Mouse (Mus musculus) midbrain, embryonic 16.5 days (tissue): ENCODE data around the gene 1700029H14Rik. TPM values are rescaled to one million over a fixed set of nuclear protein-coding genes. Genes with fewer than 3 reads are reported as not detected.

Experiments used
- ATAC-seq: fragments of 200-750 bp; cut with Nextera tagmentation; 2 replicates; pipeline ENCODE4 v1.8.0; 2017; ENCODE audit warnings: moderate TSS enrichment
- H3K27ac ChIP-seq: fragments of 300-500 bp; sonication (generic); 2 replicates; pipeline ENCODE4 v1.5.1; 2014; ENCODE audit warnings: mild to moderate bottlenecking, low read length, mixed read lengths
- H3K27me3 ChIP-seq: fragments of 300-500 bp; sonication (generic); 2 replicates; pipeline ENCODE4 v1.6.1; 2014; ENCODE audit warnings: low read depth, low read length, mixed read lengths; ENCODE audit not compliant: control insufficient read depth, insufficient read depth
- H3K36me3 ChIP-seq: fragments of 300-500 bp; sonication (generic); 2 replicates; pipeline ENCODE4 v1.6.1; 2014; ENCODE audit warnings: mild to moderate bottlenecking, low read length, moderate library complexity, mixed read lengths; ENCODE audit not compliant: control insufficient read depth, insufficient read depth
- H3K4me1 ChIP-seq: fragments of 300-500 bp; sonication (generic); 2 replicates; pipeline ENCODE4 v1.6.1; 2014; ENCODE audit warnings: mild to moderate bottlenecking, low read length, mixed read lengths; ENCODE audit not compliant: control insufficient read depth, insufficient read depth
- H3K4me2 ChIP-seq: fragments of 300-500 bp; sonication (generic); 2 replicates; pipeline ENCODE4 v1.6.1; 2014; ENCODE audit warnings: mild to moderate bottlenecking, low read length, mixed read lengths
- H3K4me3 ChIP-seq: fragments of 300-500 bp; sonication (generic); 2 replicates; pipeline ENCODE4 v1.5.1; 2014; ENCODE audit warnings: low read depth, mild to moderate bottlenecking, low read length, moderate library complexity, mixed read lengths
- H3K9ac ChIP-seq: fragments of 300-500 bp; sonication (generic); 2 replicates; pipeline ENCODE4 v1.6.1; 2014; ENCODE audit warnings: low read depth, low read length, mixed read lengths
- H3K9me3 ChIP-seq: fragments of 300-500 bp; sonication (generic); replicated peaks from 2 replicates; pipeline ENCODE4 v1.6.1; 2014; ENCODE audit warnings: mild to moderate bottlenecking, low read length, mixed read lengths; ENCODE audit not compliant: control insufficient read depth, poor library complexity, severe bottlenecking
- WGBS: fragments of 180-500 bp; shearing (Covaris S2); extraction: QIAGEN DNeasy Blood & Tissue Kit; methylation state at CpG from one replicate; pipeline ENCODE4 v1.1.7; 2014; 5-methylcytosine and 5-hydroxymethylcytosine counted together
- polyA plus RNA-seq: library from polyadenylated mRNA; unstranded; fragments of >200 nt; fragmentation: Nextera tagmentation; extraction: Ambion mirVana; gene quantifications from 2 replicates; pipeline ENCODE4 v1.2.1, GENCODE M21; 2015

Gene 1700029H14Rik
- polyA plus RNA-seq, 1 experiment from 2014 or later, result not detected

GRCm38 (mm10) chr8:13519503-13519902 is 42.8 kb downstream of the 1700029H14Rik start:
- H3K36me3 ChIP-seq, result no peaks in the 10 kb centered on the region
- no peak overlapping the region for H3K9ac ChIP-seq
- 84% methylated on average over 9 of the region's 9 CpGs for WGBS
- H3K27me3 ChIP-seq, result no peaks in the 10 kb centered on the region; the same call in none of the 2 replicates
- H3K9me3 ChIP-seq, result no peaks in the 10 kb centered on the region
- H3K4me3 ChIP-seq, result no peak overlapping the region
- no peak overlapping the region for H3K27ac ChIP-seq
- H3K4me1 ChIP-seq, result no peaks in the 10 kb centered on the region
- no peak overlapping the region for H3K4me2 ChIP-seq
- ATAC-seq, result no peak

GRCm38 (mm10) chr8:13517284-13517781 is 44.9 kb downstream of the 1700029H14Rik start:
- H3K9me3 ChIP-seq, result no peaks in the 10 kb centered on the region
- no peak overlapping the region for H3K4me2 ChIP-seq
- H3K36me3 ChIP-seq, result no peaks in the 10 kb centered on the region
- no peaks in the 10 kb centered on the region for H3K4me1 ChIP-seq
- no peak for ATAC-seq
- H3K9ac ChIP-seq, result no peak overlapping the region
- 89% methylated on average over 6 of the region's 6 CpGs for WGBS
- no peaks in the 10 kb centered on the region for H3K27me3 ChIP-seq
- no peak overlapping the region for H3K27ac ChIP-seq
- no peak overlapping the region for H3K4me3 ChIP-seq

GRCm38 (mm10) chr8:13516728-13517127 is 45.5 kb downstream of the 1700029H14Rik start:
- 82% methylated on average over 5 of the region's 5 CpGs for WGBS
- no peak for ATAC-seq
- H3K4me1 ChIP-seq, result no peaks in the 10 kb centered on the region

GRCm38 (mm10) chr8:13516011-13516442 is 46.2 kb downstream of the 1700029H14Rik start:
- Histone ChIP-seq H3K9ac (no peak overlapping the region), H3K4me2 (no peak overlapping the region), H3K27ac (no peak overlapping the region), H3K27me3 (no peaks in the 10 kb centered on the region), H3K36me3 (no peaks in the 10 kb centered on the region), H3K9me3 (no peaks in the 10 kb centered on the region), H3K4me1 (no peaks in the 10 kb centered on the region), H3K4me3 (no peak overlapping the region)
- WGBS, result 69% methylated on average over 7 of the region's 7 CpGs
- no peak for ATAC-seq

More at GRCm38 (mm10) chr8:13516728-13517127, 45.5 kb downstream of the 1700029H14Rik start:
- H3K9ac ChIP-seq, result no peak overlapping the region
- H3K4me3 ChIP-seq, result no peak overlapping the region
- H3K27ac ChIP-seq, result no peak overlapping the region
- H3K27me3 ChIP-seq, result no peaks in the 10 kb centered on the region
- H3K9me3 ChIP-seq, result no peaks in the 10 kb centered on the region
- H3K36me3 ChIP-seq, result no peaks in the 10 kb centered on the region
- H3K4me2 ChIP-seq, result no peak overlapping the region

- Histone ChIP-seq H3K9me3 (no peaks in the 10 kb centered on the region), H3K9ac (no peak overlapping the region), H3K4me2 (no peak overlapping the region), H3K36me3 (no peaks in the 10 kb centered on the region), H3K27ac (no peak overlapping the region), H3K27me3 (no peaks in the 10 kb centered on the region), H3K4me1 (no peaks in the 10 kb centered on the region), H3K4me3 (no peak overlapping the region)
- WGBS, result 76% methylated on average over 5 of the region's 5 CpGs
- ATAC-seq, result no peak
Observed at GRCm38 (mm10) chr8:13513556-13514370, 48.5 kb downstream of the 1700029H14Rik start.

GRCm38 (mm10) chr8:13512677-13513076 is 49.6 kb downstream of the 1700029H14Rik start:
- Histone ChIP-seq H3K4me2 (no peak overlapping the region), H3K27me3 (no peaks in the 10 kb centered on the region), H3K9me3 (no peaks in the 10 kb centered on the region), H3K4me3 (no peak overlapping the region), H3K4me1 (no peaks in the 10 kb centered on the region), H3K9ac (no peak overlapping the region), H3K27ac (no peak overlapping the region), H3K36me3 (no peaks in the 10 kb centered on the region)
- WGBS, result 76% methylated on average over 6 of the region's 6 CpGs
- ATAC-seq, result no peak

- Histone ChIP-seq H3K4me1 (no peaks in the 10 kb centered on the region), H3K9ac (no peak overlapping the region)
- WGBS, result 74% methylated on average over 5 of the region's 5 CpGs
Observed at GRCm38 (mm10) chr8:13512016-13512415, 50.2 kb downstream of the 1700029H14Rik start.

GRCm38 (mm10) chr8:13507284-13507937 is 54.9 kb downstream of the 1700029H14Rik start:
- no peak overlapping the region for H3K4me2 ChIP-seq
- no peaks in the 10 kb centered on the region for H3K36me3 ChIP-seq
- H3K9ac ChIP-seq, result no peak overlapping the region
- H3K9me3 ChIP-seq, result no peaks in the 10 kb centered on the region
- 89% methylated on average over 3 of the region's 3 CpGs for WGBS
- H3K4me1 ChIP-seq, result no peaks in the 10 kb centered on the region
- H3K27ac ChIP-seq, result no peak overlapping the region
- no peak for ATAC-seq
- H3K27me3 ChIP-seq, result no peaks in the 10 kb centered on the region
- no peak overlapping the region for H3K4me3 ChIP-seq

More at GRCm38 (mm10) chr8:13512016-13512415, 50.2 kb downstream of the 1700029H14Rik start:
- Histone ChIP-seq H3K4me2 (no peak overlapping the region), H3K4me3 (no peak overlapping the region), H3K36me3 (no peaks in the 10 kb centered on the region), H3K27ac (no peak overlapping the region), H3K27me3 (no peaks in the 10 kb centered on the region), H3K9me3 (no peaks in the 10 kb centered on the region)
- ATAC-seq, result no peak

- Histone ChIP-seq H3K4me3 (no peak overlapping the region), H3K4me2 (no peak overlapping the region), H3K36me3 (no peaks in the 10 kb centered on the region), H3K27ac (no peak overlapping the region), H3K9ac (no peak overlapping the region), H3K27me3 (no peaks in the 10 kb centered on the region), H3K9me3 (no peaks in the 10 kb centered on the region), H3K4me1 (no peaks in the 10 kb centered on the region)
- WGBS, result 54% methylated on average over 4 of the region's 4 CpGs
- ATAC-seq, result no peak
Observed at GRCm38 (mm10) chr8:13506849-13507248, 55.4 kb downstream of the 1700029H14Rik start.
